Mouse (Mus musculus) left cerebral cortex, postnatal 4 days (tissue): ENCODE measurements at regions not wholly inside any gene's neighbourhood (a gene's known extent, or its start where the extent isn't known, plus 50 kb on each side); places are given as distances from the start of the nearest gene placed in this dataset.

Experiments
- DNase-seq: peaks from one replicate; pipeline ENCODE4 v3.0.0-alpha.2; 2022
- intact Hi-C: fragments of 180-260 bp; cut with DNase I; formaldehyde crosslinking; loops from one replicate; pipeline ENCODE4 v1.15.1; 2025

- intact Hi-C loops: no loop called here
Measured at GRCm38 (mm10) chr2:131436149-131436548, 55.1 kb upstream of the Smox start.

DNA sequence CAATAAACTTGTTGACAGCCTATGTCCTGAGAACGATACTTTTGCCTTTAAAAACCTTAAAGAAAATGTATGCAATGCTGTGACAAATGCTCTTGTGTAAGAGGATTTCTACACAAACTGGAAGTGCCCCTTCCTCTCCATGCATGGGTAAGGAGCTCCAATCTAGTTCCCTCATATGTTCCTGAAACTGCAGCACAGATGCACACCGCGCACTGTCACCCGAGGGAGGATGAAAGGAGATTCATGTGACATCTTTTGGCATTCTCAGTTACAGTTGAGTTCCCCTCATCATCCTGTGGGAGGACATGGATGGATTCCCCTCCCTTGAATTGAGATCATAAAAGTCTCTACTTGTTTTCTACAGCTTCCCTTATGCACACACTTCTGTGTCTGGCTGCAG, 60.8 kb upstream of the Smox start:
- DNase-seq: no peak
- intact Hi-C loops: no loop called here

More at GRCm38 (mm10) chr2:131436149-131436548, 55.1 kb upstream of the Smox start:
- no peak for DNase-seq

DNA sequence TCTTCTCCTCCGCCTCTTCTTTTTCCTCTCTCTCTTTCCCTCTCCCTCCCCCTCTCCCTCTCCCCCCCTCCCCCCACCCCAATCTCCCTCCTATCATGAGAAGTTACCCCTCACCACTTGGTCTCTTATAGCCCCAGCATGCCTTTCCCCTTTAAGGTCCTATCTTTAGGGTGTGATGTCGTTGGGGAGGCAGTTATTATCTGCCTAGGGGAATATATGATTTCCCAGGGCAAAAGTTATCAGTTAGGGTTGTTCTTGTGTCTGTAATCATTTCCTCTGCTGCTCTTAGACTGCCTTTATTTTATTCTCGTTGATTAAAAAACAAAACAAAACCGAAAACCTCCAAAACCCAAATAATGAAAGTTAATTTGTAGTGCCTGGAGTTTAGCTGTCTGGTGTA, 63.2 kb upstream of the Smox start:
- no peak for DNase-seq
- intact Hi-C loops: no loop called here

DNA sequence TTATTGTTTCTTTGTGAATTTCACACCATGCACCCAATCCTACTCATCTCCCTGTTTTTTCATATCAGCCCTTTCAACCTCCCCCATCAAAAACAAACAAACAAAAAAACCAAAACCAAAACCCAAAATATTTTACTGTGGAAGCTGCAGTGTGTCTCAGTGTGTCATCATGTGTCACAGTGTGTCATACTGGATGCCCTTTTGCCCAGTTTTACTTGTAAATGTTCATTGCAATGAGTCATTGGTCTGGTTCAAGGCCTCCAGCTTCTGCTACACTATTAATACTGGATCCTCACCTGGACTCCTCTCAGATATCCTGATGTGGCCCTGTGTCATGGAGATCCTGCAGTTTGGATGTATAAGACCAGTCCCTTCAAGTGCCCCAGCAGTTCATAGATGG, 64.4 kb upstream of the Smox start:
- intact Hi-C loops: no loop called here
- no peak for DNase-seq

DNA sequence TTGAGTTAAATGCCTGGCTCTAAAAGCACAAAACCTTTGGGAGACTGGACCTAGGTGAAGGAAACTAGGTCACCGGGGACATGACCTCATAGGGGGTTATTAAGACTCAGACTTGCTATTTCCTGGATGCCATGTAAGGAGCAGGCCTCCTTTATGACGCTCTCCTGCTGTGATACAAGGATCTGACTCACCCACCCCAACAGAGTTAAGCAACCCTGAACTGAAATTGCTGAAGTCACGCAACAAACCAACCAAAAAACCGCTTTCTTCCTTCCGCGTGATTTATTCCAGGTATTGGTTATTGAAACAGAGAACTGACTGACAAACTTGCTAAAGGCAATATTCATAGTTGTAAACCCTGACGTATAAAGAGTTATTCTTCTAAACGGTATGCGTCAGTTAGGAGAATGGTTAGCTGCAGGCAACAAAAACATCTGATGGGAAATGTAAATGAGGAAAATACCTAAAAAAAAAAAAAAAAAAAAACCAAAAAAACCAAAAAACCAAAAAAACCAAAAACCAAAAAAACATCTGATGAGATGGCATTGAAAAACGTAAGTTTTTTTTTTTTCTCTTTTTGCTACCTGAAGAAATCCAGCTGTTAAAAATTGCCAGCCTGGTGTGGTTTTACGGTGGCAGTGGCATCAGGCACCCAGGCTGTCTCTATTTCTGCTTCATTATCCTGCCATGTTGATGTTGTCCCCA, 67.5 kb upstream of the Smox start:
- intact Hi-C loops: loop anchor here (5.0 kb wide), 2 partner anchors 89 to 104 kb away; no protein-coding TSS in a partner anchor
- no peak for DNase-seq

GRCm38 (mm10) chr2:131422907-131423445, 68.3 kb upstream of the Smox start:
- intact Hi-C loops: loop anchor here (5.0 kb wide), 2 partner anchors 89 to 104 kb away; no protein-coding TSS in a partner anchor
- DNase-seq: peak; percentile 65

GRCm38 (mm10) chr2:131418130-131418529, 65.4 kb upstream of the Rnf24 start:
- intact Hi-C loops: loop anchor here (10.0 kb wide), 1 partner anchor 123 kb away; no protein-coding TSS in a partner anchor
- DNase-seq: no peak

- intact Hi-C loops: loop anchor here (10.0 kb wide), 1 partner anchor 123 kb away; no protein-coding TSS in a partner anchor
- DNase-seq: no peak
Measured at GRCm38 (mm10) chr2:131417472-131417871, 64.8 kb upstream of the Rnf24 start.

DNA sequence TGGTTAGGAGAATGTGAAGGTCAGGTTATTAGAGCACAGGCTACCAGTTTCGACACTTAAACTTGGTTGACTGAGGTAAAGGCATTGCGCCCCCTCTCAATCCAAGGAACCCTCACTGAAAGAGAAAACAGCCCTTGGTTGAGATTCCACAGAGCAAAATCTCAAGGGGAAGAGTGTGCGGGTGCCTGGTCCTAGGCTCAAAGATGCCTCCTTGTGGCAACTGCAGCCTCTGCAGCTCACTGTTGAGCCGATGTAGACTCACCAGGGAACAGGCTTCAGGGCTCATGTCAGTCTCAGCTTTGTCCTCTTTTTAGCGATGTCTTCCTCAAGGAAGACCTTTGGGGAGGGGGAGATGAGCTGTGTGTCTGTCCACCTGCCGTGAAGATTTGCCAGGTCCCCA, 63.8 kb upstream of the Rnf24 start:
- peak; percentile 49 for DNase-seq
- intact Hi-C loops: loop anchor here (10.0 kb wide), 1 partner anchor 122 kb away; no protein-coding TSS in a partner anchor

- DNase-seq: no peak
- intact Hi-C loops: loop anchor here (5.0 to 10.0 kb wide), 2 partner anchors 116 to 324 kb away; partner anchors contain the start of gene Siglec1
Measured at GRCm38 (mm10) chr2:131410906-131411520, 58.3 kb upstream of the Rnf24 start.

GRCm38 (mm10) chr2:131407337-131407736, 54.6 kb upstream of the Rnf24 start:
- intact Hi-C loops: no loop called here

DNA sequence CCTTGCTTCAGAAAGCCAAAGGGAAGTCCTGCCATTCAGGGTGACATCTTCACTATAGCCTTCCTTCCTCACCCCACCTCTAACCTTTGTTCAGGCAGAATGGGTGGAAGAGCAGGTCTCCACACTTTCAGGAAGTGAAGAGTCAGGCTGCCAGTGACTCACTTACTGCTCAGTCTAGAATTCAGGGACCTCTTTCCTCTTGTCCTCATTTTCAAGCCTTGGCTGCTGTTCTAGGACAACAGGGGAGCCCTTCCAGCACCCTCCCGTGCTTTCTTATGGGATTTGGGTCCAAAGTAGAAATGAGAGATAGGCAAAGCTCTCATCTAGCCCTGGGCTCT, 51.5 kb upstream of the Rnf24 start:
- no peak for DNase-seq
- intact Hi-C loops: no loop called here

More at GRCm38 (mm10) chr2:131407337-131407736, 54.6 kb upstream of the Rnf24 start:
- no peak for DNase-seq

DNA sequence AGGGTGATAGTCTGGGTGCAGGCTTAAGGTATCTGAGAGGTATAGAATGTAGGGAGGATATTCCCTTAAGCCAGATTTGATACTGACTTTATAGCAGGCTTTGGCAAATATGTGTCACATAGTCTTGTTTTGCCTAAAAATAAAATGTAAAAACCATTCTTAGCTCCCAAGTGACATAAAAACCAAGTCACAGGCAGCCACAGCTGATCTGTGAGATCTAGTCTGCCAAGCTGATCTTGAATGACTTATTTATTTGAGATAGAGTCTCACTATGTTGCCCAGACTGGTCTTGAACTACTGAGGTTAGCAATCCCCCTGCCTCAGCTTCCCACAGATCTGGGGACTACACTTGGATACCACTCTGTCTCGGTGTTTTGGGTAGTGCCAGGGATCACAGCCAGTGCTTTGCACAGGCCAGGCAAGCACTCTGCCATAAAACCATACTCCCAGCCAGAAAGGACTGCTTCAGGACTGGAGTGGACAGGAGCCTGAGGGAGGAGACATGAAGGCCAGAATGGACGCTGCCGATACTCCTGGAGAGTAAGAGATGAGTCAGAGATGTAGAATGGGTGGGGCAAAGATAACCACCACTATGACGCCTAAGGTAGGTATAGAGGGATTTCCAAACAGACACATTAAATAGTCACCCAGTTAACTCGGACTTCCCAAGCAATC, 51.0 kb upstream of the Rnf24 start:
- intact Hi-C loops: no loop called here
- DNase-seq: no peak
